Mouse (Mus musculus) adrenal gland, postnatal 0 days (tissue): Measurements from ENCODE around the gene Arf4. TPM values are rescaled to one million over a fixed set of nuclear protein-coding genes. Genes with fewer than 3 reads are reported as not detected.

Source experiments
- microRNA-seq: library from miRNA; unstranded; fragments of <30 nt; microRNA quantifications from one replicate; pipeline ENCODE4, GENCODE M21; 2016; ENCODE audit warnings: borderline replicate concordance; ENCODE audit not compliant: insufficient number of aligned reads
- polyA plus RNA-seq: library from polyadenylated mRNA; unstranded; fragments of >200 nt; fragmentation: Nextera tagmentation; extraction: Ambion mirVana; gene quantifications from 2 replicates; pipeline ENCODE4 v1.2.1, GENCODE M21; 2015

The Arf4 gene
- 283 and 358 TPM in 2 replicates for polyA plus RNA-seq

GRCm38 (mm10) chr14:26637851-26638707 is at the start of gene Arf4:
Gene Arf4 (plus strand): TSS chr14:26638074.

DNA sequence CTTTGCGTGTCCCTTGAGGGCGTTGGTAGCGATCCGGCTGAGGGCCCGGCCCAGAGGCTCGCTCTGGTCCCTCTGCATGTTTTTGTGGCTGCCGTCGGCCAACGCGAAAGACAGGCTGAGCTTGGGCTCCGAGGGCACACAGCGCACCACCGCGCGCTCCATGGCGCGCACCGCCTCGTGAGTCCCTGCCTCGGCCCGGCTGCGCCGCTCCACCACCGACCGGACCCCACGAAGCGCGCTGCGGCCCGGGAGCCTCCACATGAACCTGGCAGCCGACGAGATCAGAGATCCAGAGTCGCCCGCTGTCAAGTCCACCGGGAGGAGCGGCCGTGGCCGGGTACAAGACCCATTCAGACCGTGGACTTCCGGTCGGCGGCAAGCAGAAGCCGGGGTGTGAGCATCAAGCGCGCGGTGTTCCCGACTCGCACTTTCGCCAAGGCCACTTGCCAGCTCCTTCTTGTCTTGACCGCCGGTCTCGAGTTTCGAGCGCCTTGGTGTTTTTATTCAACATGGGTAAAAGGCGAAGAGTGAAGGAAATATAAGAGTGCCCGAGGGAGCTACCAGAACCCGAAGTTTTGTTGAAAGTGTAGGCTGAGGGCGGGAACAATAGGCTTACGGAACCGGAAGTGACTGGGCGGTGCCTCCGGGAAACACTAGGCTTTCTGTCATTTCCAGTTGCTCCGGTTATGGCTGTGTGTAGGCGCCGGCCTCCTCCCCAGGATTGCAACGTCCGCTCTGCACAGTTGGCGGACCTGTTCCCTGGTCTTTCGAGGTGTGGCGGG is 31.6 kb downstream of the Arf4 start, which contains the start of gene Pde12:
TSS of gene Pde12 (minus strand) at position 592 of the 782 bp plus-strand sequence.

DNA sequence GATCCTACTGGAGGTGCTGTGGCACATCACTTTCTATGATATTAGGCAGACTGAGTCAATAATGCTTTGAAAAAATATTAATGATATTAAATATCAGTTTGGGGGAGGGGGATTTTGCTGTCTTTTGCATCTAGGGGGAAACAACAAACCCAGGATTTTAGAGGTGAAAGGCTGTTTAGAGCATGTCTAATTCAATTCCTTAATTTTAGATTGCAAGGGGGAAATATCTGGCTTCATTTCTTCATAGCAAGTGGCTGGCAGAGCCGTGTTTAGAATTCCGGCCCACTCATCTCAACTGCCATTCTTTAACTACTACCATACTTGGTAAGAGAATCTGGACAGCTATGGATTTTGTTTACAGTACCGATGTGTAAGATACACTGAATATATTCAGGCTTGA is 55.1 kb downstream of the Arf4 start, which contains the start of gene Dnah12:
TSS of gene Dnah12 (plus strand) at position 301 of the 400 bp plus-strand sequence.

Small RNAs within 50 kb of the gene (microRNA-seq; reads per million reads assigned to microRNA genes)
- not detected for gene Mir7672

Other genes with a start within 250 kb of the Arf4 start
- gene Slmap, start 103.1 kb upstream of the Arf4 start, polyA plus RNA-seq, result 16.8 and 18.3 TPM in 2 replicates
- 21.1 and 27.1 TPM in 2 replicates for gene Dennd6a, start 64.2 kb upstream of the Arf4 start, polyA plus RNA-seq
- gene Pde12, start 31.8 kb downstream of the Arf4 start, polyA plus RNA-seq, result 5.9 and 7.3 TPM in 2 replicates
- 0.03 TPM in 1 of 2 replicates, not detected in the other for gene Dnah12, start 55.2 kb downstream of the Arf4 start, polyA plus RNA-seq